ENCODE assay signal across 11 mouse cellular contexts in genomic region chr12:85304725-85305124, GRCm38 (mm10). TPM values are rescaled to one million over a fixed set of nuclear protein-coding genes. Genes with fewer than 3 reads are reported as not detected.
A peak's percentile ranks its signal among the peaks of the same experiment; 100 is the strongest.
DNase-seq lines count a peak whose midpoint lies in the region; ATAC-seq and TF ChIP-seq lines count a peak whose summit lies in the region.
"Had no signal": no experiment of that assay in that cellular context is flagged by ENCODE, and none has a peak within 500 bp of the region (broad histone marks: within the 10 kb centered on the region; RNA-seq: fewer than 3 reads in every experiment).

No protein-coding gene starts in this region.

- WGBS in liver, postnatal 0 days (ENCODE audit: insufficient replicate concordance) = 46% methylated on average over 4 of the region's 4 CpGs

- TF ChIP-seq CTCF in gastrocnemius, adult 2 months (IDR thresholded peaks at IDR 0.05) = no peak
- TF ChIP-seq CTCF in liver, postnatal 0 days (IDR thresholded peaks at IDR 0.05; ENCODE audit: low read depth) = no peak

- intact Hi-C loops in gastrocnemius, adult 2 months (cut with DNase I) = loop anchor here (1.0 to 2.0 kb wide), 3 partner anchors 136 to 212 kb away; no protein-coding TSS in a partner anchor
- intact Hi-C loops in gastrocnemius, postnatal 36 days (cut with DNase I) = loop anchor here (1.0 to 5.0 kb wide), 3 partner anchors 136 to 212 kb away; no protein-coding TSS in a partner anchor

- H3K4me1 ChIP-seq in liver, postnatal 0 days (ENCODE audit: insufficient read depth) = 0 out of 2 replicates have a peak, but pooled peaks cover 4% of the 10 kb centered on the region
- H3K4me1 ChIP-seq: forebrain, embryonic 15.5 days had no signal

- peak; percentile 18; the same call in 1 of the 2 replicates for ATAC-seq in liver, postnatal 0 days
- ATAC-seq in megakaryocyte progenitor cell, adult 5-6 weeks (replicated peaks; ENCODE audit: poor library complexity) = peak; percentile 41

- peaks cover 82% of the 10 kb centered on the region for H3K36me3 ChIP-seq in liver, postnatal 0 days (replicated peaks; ENCODE audit: insufficient read depth, low read length)

- peak overlapping the region; percentile 49; the same call in 1 of the 2 replicates for H3K4me2 ChIP-seq in liver, postnatal 0 days (ENCODE audit: low read depth, low read length)
- H3K4me2 ChIP-seq: forebrain, embryonic 15.5 days; limb, embryonic 15.5 days had no signal

- H3K27ac ChIP-seq in gastrocnemius, adult 2 months = peak overlapping the region; percentile 81
- H3K27ac ChIP-seq in liver, postnatal 0 days (ENCODE audit: low read depth) = no peak overlapping the region
- H3K27ac ChIP-seq: forebrain, embryonic 15.5 days had no signal

- no peak for TF ChIP-seq EP300 in liver, postnatal 0 days (IDR thresholded peaks at IDR 0.05; ENCODE audit: low read depth)

- H3K4me3 ChIP-seq in gastrocnemius, adult 2 months = peak overlapping the region; percentile 64
- no peak overlapping the region for H3K4me3 ChIP-seq in liver, postnatal 0 days (ENCODE audit: low read depth, low read length)
- H3K4me3 ChIP-seq: forebrain, embryonic 15.5 days had no signal

- H3K9ac ChIP-seq in liver, postnatal 0 days (replicated peaks) = no peak overlapping the region
- H3K9ac ChIP-seq: forebrain, embryonic 15.5 days; limb, embryonic 15.5 days had no signal

- H3K27me3 ChIP-seq in liver, postnatal 0 days (ENCODE audit: insufficient read depth, low read length) = no peaks in the 10 kb centered on the region
- H3K27me3 ChIP-seq: forebrain, embryonic 15.5 days; heart, embryonic 15.5 days; limb, embryonic 15.5 days had no signal

- no peaks in the 10 kb centered on the region for H3K9me3 ChIP-seq in liver, postnatal 0 days (ENCODE audit: low read length)
- H3K9me3 ChIP-seq: forebrain, embryonic 15.5 days; heart, embryonic 15.5 days; limb, embryonic 15.5 days had no signal

- DNase-seq in gastrocnemius, adult 2 months = no peak
- DNase-seq in gastrocnemius, postnatal 36 days = no peak
- no peak for DNase-seq in liver, postnatal 0 days
- no peak for DNase-seq in liver
- peak; percentile 18 for DNase-seq in thymus, postnatal 25 days
- no peak for DNase-seq in ovary, postnatal 10 days (ENCODE audit: low spot score)
- no peak for DNase-seq in ovary, adult 18-20 months (ENCODE audit: low spot score)

RNA-seq across cellular contexts. Expression of gene Zc2hc1c, which starts 16.3 kb away (rescaled TPM):
- 1 to 10 TPM in 1 of 2 experiments, under 1 TPM in 1; 0.95 to 1.7 TPM for total RNA-seq in gastrocnemius, adult 2 months (2021)
- 1 to 10 TPM in 1 of 2 experiments, under 1 TPM in 1; 0.72 to 1.0 TPM for total RNA-seq in gastrocnemius, postnatal 36 days (2021)
- 0.12 and 0.22 TPM in 2 replicates for polyA plus RNA-seq in liver, postnatal 0 days (2015; fragmentation: Nextera tagmentation; extraction: Ambion mirVana)
- not detected in 2 replicates for total RNA-seq in megakaryocyte progenitor cell, adult 5-6 weeks (2015)
- total RNA-seq in megakaryocyte progenitor cell, adult 5-6 weeks (2017) = not detected in 2 replicates

RNA-seq across cellular contexts. Expression of gene Acyp1, which starts 16.5 kb away (rescaled TPM):
- total RNA-seq in gastrocnemius, adult 2 months (2021) = 10 to 100 TPM; 37.9 to 52.7 TPM
- total RNA-seq in gastrocnemius, postnatal 36 days (2021) = 10 to 100 TPM; 38.0 to 38.6 TPM
- 27.8 and 29.9 TPM in 2 replicates for polyA plus RNA-seq in liver, postnatal 0 days (2015; fragmentation: Nextera tagmentation; extraction: Ambion mirVana)
- total RNA-seq in megakaryocyte progenitor cell, adult 5-6 weeks (2015) = 52.4 and 52.8 TPM in 2 replicates
- total RNA-seq in megakaryocyte progenitor cell, adult 5-6 weeks (2017) = 40.4 and 54.5 TPM in 2 replicates

RNA-seq across cellular contexts. Expression of gene Mlh3, which starts 34.3 kb away (rescaled TPM):
- 10 to 100 TPM in 1 of 2 experiments, 1 to 10 TPM in 1; 8.9 to 10.6 TPM for total RNA-seq in gastrocnemius, adult 2 months (2021)
- 1 to 10 TPM; 6.5 to 7.0 TPM for total RNA-seq in gastrocnemius, postnatal 36 days (2021)
- 1.4 and 1.6 TPM in 2 replicates for polyA plus RNA-seq in liver, postnatal 0 days (2015; fragmentation: Nextera tagmentation; extraction: Ambion mirVana)
- 5.6 and 7.9 TPM in 2 replicates for total RNA-seq in megakaryocyte progenitor cell, adult 5-6 weeks (2015)
- 7.9 and 9.7 TPM in 2 replicates for total RNA-seq in megakaryocyte progenitor cell, adult 5-6 weeks (2017)

RNA-seq across cellular contexts. Expression of gene Nek9, which starts 34.4 kb away (rescaled TPM):
- total RNA-seq in gastrocnemius, adult 2 months (2021) = 100 to 1,000 TPM in 1 of 2 experiments, 10 to 100 TPM in 1; 99.2 to 131 TPM
- 100 to 1,000 TPM in 1 of 2 experiments, 10 to 100 TPM in 1; 86.2 to 105 TPM for total RNA-seq in gastrocnemius, postnatal 36 days (2021)
- 4.1 and 4.5 TPM in 2 replicates for polyA plus RNA-seq in liver, postnatal 0 days (2015; fragmentation: Nextera tagmentation; extraction: Ambion mirVana)
- 34.0 and 36.1 TPM in 2 replicates for total RNA-seq in megakaryocyte progenitor cell, adult 5-6 weeks (2015)
- total RNA-seq in megakaryocyte progenitor cell, adult 5-6 weeks (2017) = 20.4 and 23.6 TPM in 2 replicates
